9 mouse cellular contexts compared by ENCODE assay signal in genomic region chr4:66370557-66371071, GRCm38 (mm10). TPM values are rescaled to one million over a fixed set of nuclear protein-coding genes. Genes with fewer than 3 reads are reported as not detected.
DNase-seq lines count a peak whose midpoint lies in the region; ATAC-seq and TF ChIP-seq lines count a peak whose summit lies in the region.
"Had no signal": no experiment of that assay in that cellular context is flagged by ENCODE, and none has a peak within 500 bp of the region (broad histone marks: within the 10 kb centered on the region; RNA-seq: fewer than 3 reads in every experiment).

No protein-coding gene starts in this region.

- H3K4me2 ChIP-seq in kidney, postnatal 0 days (ENCODE audit: low read length): no peak overlapping the region
- no peak overlapping the region for H3K4me2 ChIP-seq in midbrain, embryonic 16.5 days (ENCODE audit: low read length)
- H3K4me2 ChIP-seq: liver, embryonic 13.5 days had no signal

- intact Hi-C loops in gastrocnemius, postnatal 14 days (cut with DNase I; ENCODE audit: low total_unique reads): no loop called here

- WGBS in kidney, postnatal 0 days: 48% methylated on average over 3 of the region's 3 CpGs
- WGBS in midbrain, embryonic 16.5 days: 43% methylated on average over 3 of the region's 3 CpGs

- H3K27ac ChIP-seq in layer of hippocampus, adult 2 months: 0 out of 2 replicates have a peak overlapping the region, but pooled peaks have one; percentile 18
- no peak overlapping the region for H3K27ac ChIP-seq in kidney, postnatal 0 days
- peak overlapping the region; percentile 0 for H3K27ac ChIP-seq in midbrain, embryonic 16.5 days (ENCODE audit: low read length)
- H3K27ac ChIP-seq: liver, embryonic 13.5 days had no signal

- no peak overlapping the region for H3K4me3 ChIP-seq in layer of hippocampus, adult 2 months
- H3K4me3 ChIP-seq in kidney, postnatal 0 days (replicated peaks; ENCODE audit: low read depth, low read length): no peak overlapping the region
- H3K4me3 ChIP-seq in midbrain, embryonic 16.5 days (ENCODE audit: low read depth, low read length): no peak overlapping the region
- H3K4me3 ChIP-seq: liver, embryonic 13.5 days had no signal

- no peak overlapping the region for H3K9ac ChIP-seq in kidney, postnatal 0 days (ENCODE audit: low read depth, low read length)
- no peak overlapping the region for H3K9ac ChIP-seq in midbrain, embryonic 16.5 days (ENCODE audit: low read depth, low read length)
- H3K9ac ChIP-seq: liver, embryonic 13.5 days had no signal

- no peaks in the 10 kb centered on the region for H3K27me3 ChIP-seq in kidney, postnatal 0 days (ENCODE audit: insufficient read depth, low read length)
- no peaks in the 10 kb centered on the region for H3K27me3 ChIP-seq in midbrain, embryonic 16.5 days (ENCODE audit: control insufficient read depth, insufficient read depth, low read depth, low read length)
- H3K27me3 ChIP-seq: liver, embryonic 13.5 days had no signal

- peak in 1 of 2 experiments; percentile 37 for DNase-seq in layer of hippocampus, adult 2 months (ENCODE audit: low spot score in 2 of 2)
- no peak for DNase-seq in layer of hippocampus, adult 9-10 months (ENCODE audit: low spot score)
- DNase-seq in cerebellum, postnatal 10 days: peak; percentile 57 to 58
- peak; percentile 77 for DNase-seq in kidney, postnatal 0 days (ENCODE audit: low spot score)
- DNase-seq in gastrocnemius, postnatal 14 days: no peak
- no peak for DNase-seq in adrenal gland, adult 8-10 months
- no peak for DNase-seq in embryo, embryonic 10 days (ENCODE audit: low spot score)
- DNase-seq: liver, embryonic 13.5 days had no signal

- no peak for TF ChIP-seq CTCF in layer of hippocampus, adult 2 months (conservative IDR thresholded peaks at IDR 0.05)
- TF ChIP-seq CTCF in kidney, postnatal 0 days (IDR thresholded peaks at IDR 0.05; ENCODE audit: low read depth): no peak

- no peaks in the 10 kb centered on the region for H3K4me1 ChIP-seq in kidney, postnatal 0 days (replicated peaks; ENCODE audit: insufficient read depth, low read length)
- peaks cover 10% of the 10 kb centered on the region for H3K4me1 ChIP-seq in midbrain, embryonic 16.5 days (ENCODE audit: control insufficient read depth, insufficient read depth, low read length)
- H3K4me1 ChIP-seq: liver, embryonic 13.5 days had no signal

- no peaks in the 10 kb centered on the region for H3K9me3 ChIP-seq in kidney, postnatal 0 days (replicated peaks; ENCODE audit: low read length)
- no peaks in the 10 kb centered on the region for H3K9me3 ChIP-seq in midbrain, embryonic 16.5 days (replicated peaks; ENCODE audit: control insufficient read depth, low read length, poor library complexity, severe bottlenecking)
- H3K9me3 ChIP-seq: liver, embryonic 13.5 days had no signal

- ATAC-seq in kidney, postnatal 0 days (replicated peaks; ENCODE audit: low FRiP score, low read depth): 0 out of 2 replicates have a peak, but pooled peaks have one; percentile 25
- ATAC-seq in midbrain, embryonic 16.5 days: peak; percentile 64; the same call in 1 of the 2 replicates

- H3K36me3 ChIP-seq in kidney, postnatal 0 days (ENCODE audit: insufficient read depth, low read length): no peaks in the 10 kb centered on the region
- H3K36me3 ChIP-seq in midbrain, embryonic 16.5 days (ENCODE audit: control insufficient read depth, insufficient read depth, low read length): no peaks in the 10 kb centered on the region
- H3K36me3 ChIP-seq: liver, embryonic 13.5 days had no signal

RNA-seq across cellular contexts. Expression of gene Astn2, which starts 33.8 kb away (rescaled TPM):
- 10 to 100 TPM; 22.8 to 23.1 TPM for total RNA-seq in layer of hippocampus, adult 2 months (2021)
- polyA plus RNA-seq in kidney, postnatal 0 days (2015; fragmentation: Nextera tagmentation; extraction: Ambion mirVana): 0.22 and 0.24 TPM in 2 replicates
- polyA plus RNA-seq in midbrain, embryonic 16.5 days (2015; fragmentation: Nextera tagmentation; extraction: Ambion mirVana): 1.8 and 2.9 TPM in 2 replicates
- total RNA-seq in gastrocnemius, postnatal 14 days (2021): 1 to 10 TPM in 1 of 2 experiments, under 1 TPM in 1; 0.78 to 1.6 TPM
- total RNA-seq in adrenal gland, adult 8-10 months (2022): 1 to 10 TPM; 1.4 to 1.9 (median 1.6) TPM

Comparison
In these comparisons a context has a peak if more than half of its experiments do, and no peak if none do; other contexts are left out.
1. DNase-seq: peak in cerebellum, postnatal 10 days (2 of 2) and kidney, postnatal 0 days (single experiment); none in layer of hippocampus, adult 9-10 months (single experiment), gastrocnemius, postnatal 14 days (single experiment), adrenal gland, adult 8-10 months (single experiment) and embryo, embryonic 10 days (single experiment).
2. RNA of gene Astn2, which starts 33.8 kb away (total RNA-seq): 22.8 to 23.1 TPM in layer of hippocampus, adult 2 months; 1.4 to 1.9 TPM in adrenal gland, adult 8-10 months and 0.78 to 1.6 TPM in gastrocnemius, postnatal 14 days; every median in the first group is over 4 times any median in the second.